Mouse (Mus musculus) effector memory CD4-positive, alpha-beta T cell, adult 5 months (primary cell): Measurements from ENCODE around the gene Lats2. TPM values are rescaled to one million over a fixed set of nuclear protein-coding genes. Genes with fewer than 3 reads are reported as not detected.

Experiments
- polyA plus RNA-seq: library from polyadenylated mRNA; unstranded; fragments of 100-300 nt; shearing (Covaris generic); gene quantifications from one replicate; pipeline ENCODE4 v1.2.1, GENCODE M21; 2017

Lats2 gene
- 110 TPM for polyA plus RNA-seq

GRCm38 (mm10) chr14:57758237-57758636 is at the start of gene Lats2:
Gene Lats2 (minus strand): TSS chr14:57758388.

GRCm38 (mm10) chr14:57797991-57798931 is 40.1 kb upstream of the Lats2 start, which contains the start of gene Sap18:
Gene Sap18 (plus strand): TSS chr14:57798180.

GRCm38 (mm10) chr14:57746001-57746771 is 12.0 kb downstream of the Lats2 start, which contains the start of gene Gm49361:
Gene Gm49361 (minus strand): TSS chr14:57746103.

GRCm38 (mm10) chr14:57664822-57665627 is 93.2 kb downstream of the Lats2 start, which contains the start of gene Xpo4:
Gene Xpo4 (minus strand): TSS chr14:57665430.

Other genes with a start within 250 kb of the Lats2 start
- gene Il17d, start 233.6 kb downstream of the Lats2 start, polyA plus RNA-seq, result not detected
- gene Eef1akmt1, start 186.8 kb downstream of the Lats2 start, polyA plus RNA-seq, result 15.7 TPM
- 39.4 TPM for gene Xpo4, start 93.0 kb downstream of the Lats2 start, polyA plus RNA-seq
- gene Gm49361, start 12.3 kb downstream of the Lats2 start, polyA plus RNA-seq, result not detected
- gene Sap18, start 39.8 kb upstream of the Lats2 start, polyA plus RNA-seq, result 298 TPM
- gene Ska3, start 67.8 kb upstream of the Lats2 start, polyA plus RNA-seq, result 1.4 TPM
- 71.8 TPM for gene Mrpl57, start 67.8 kb upstream of the Lats2 start, polyA plus RNA-seq
- gene Zdhhc20, start 131.9 kb upstream of the Lats2 start, polyA plus RNA-seq, result 148 TPM
- 64.0 TPM for gene Micu2, start 240.9 kb upstream of the Lats2 start, polyA plus RNA-seq